Mouse (Mus musculus) hindbrain, embryonic 15.5 days (tissue): Measurements from ENCODE around the gene Grik3. TPM values are rescaled to one million over a fixed set of nuclear protein-coding genes. Genes with fewer than 3 reads are reported as not detected.
"Not testable (repeated sequence)": the region's sequence is repeated elsewhere in the genome, so short reads cannot be mapped to it uniquely, and the experiment has no call there.

ENCODE experiments used
- ATAC-seq: fragments of 200-750 bp; cut with Nextera tagmentation; 2 replicates; pipeline ENCODE4 v1.8.0; 2017; ENCODE audit warnings: low read depth, moderate number of reproducible peaks, moderate TSS enrichment; ENCODE audit not compliant: low FRiP score
- H3K27ac ChIP-seq: fragments of 300-500 bp; sonication (generic); replicated peaks from 2 replicates; pipeline ENCODE4 v1.5.1; 2015; ENCODE audit warnings: mild to moderate bottlenecking, inconsistent platforms
- H3K27me3 ChIP-seq: fragments of 300-500 bp; sonication (generic); 2 replicates; pipeline ENCODE4 v1.6.1; 2015; ENCODE audit warnings: control low read depth, inconsistent platforms
- H3K36me3 ChIP-seq: fragments of 300-500 bp; sonication (generic); 2 replicates; pipeline ENCODE4 v1.6.1; 2015; ENCODE audit warnings: control low read depth, inconsistent platforms
- H3K4me1 ChIP-seq: fragments of 300-500 bp; sonication (generic); replicated peaks from 2 replicates; pipeline ENCODE4 v1.6.1; 2015; ENCODE audit warnings: control low read depth, inconsistent platforms
- H3K4me2 ChIP-seq: fragments of 300-500 bp; sonication (generic); 2 replicates; pipeline ENCODE4 v1.6.1; 2015; ENCODE audit warnings: moderate library complexity, mild to moderate bottlenecking, inconsistent platforms
- H3K4me3 ChIP-seq: fragments of 300-500 bp; sonication (generic); 2 replicates; pipeline ENCODE4 v1.5.1; 2015; ENCODE audit warnings: mild to moderate bottlenecking, inconsistent platforms
- H3K9ac ChIP-seq: fragments of 300-500 bp; sonication (generic); 2 replicates; pipeline ENCODE4 v1.6.1; 2015; ENCODE audit warnings: inconsistent platforms
- H3K9me3 ChIP-seq: fragments of 300-500 bp; sonication (generic); 2 replicates; pipeline ENCODE4 v1.6.1; 2016; ENCODE audit warnings: control low read depth, inconsistent platforms
- WGBS: fragments of 180-500 bp; shearing (Covaris S2); methylation state at CpG from one replicate; pipeline ENCODE4 v1.1.7; 2015; 5-methylcytosine and 5-hydroxymethylcytosine counted together
- polyA plus RNA-seq: library from polyadenylated mRNA; unstranded; fragments of >200 nt; fragmentation: Nextera tagmentation; extraction: Ambion mirVana; gene quantifications from 2 replicates; pipeline ENCODE4 v1.2.1, GENCODE M21; 2015

The Grik3 gene
- polyA plus RNA-seq, 1 experiment from 2014 or later: 5.4 TPM

GRCm38 (mm10) chr4:125606147-125606546, 115.6 kb downstream of the Grik3 start:
- 84% methylated on average over 6 of the region's 6 CpGs for WGBS
- no peak for ATAC-seq
- no peaks in the 10 kb centered on the region for H3K36me3 ChIP-seq
- H3K9ac ChIP-seq: no peak overlapping the region
- H3K9me3 ChIP-seq: no peaks in the 10 kb centered on the region
- peaks cover 7% of the 10 kb centered on the region for H3K4me1 ChIP-seq
- no peak overlapping the region for H3K27ac ChIP-seq
- no peaks in the 10 kb centered on the region for H3K27me3 ChIP-seq
- no peak overlapping the region for H3K4me2 ChIP-seq
- H3K4me3 ChIP-seq: no peak overlapping the region

DNA sequence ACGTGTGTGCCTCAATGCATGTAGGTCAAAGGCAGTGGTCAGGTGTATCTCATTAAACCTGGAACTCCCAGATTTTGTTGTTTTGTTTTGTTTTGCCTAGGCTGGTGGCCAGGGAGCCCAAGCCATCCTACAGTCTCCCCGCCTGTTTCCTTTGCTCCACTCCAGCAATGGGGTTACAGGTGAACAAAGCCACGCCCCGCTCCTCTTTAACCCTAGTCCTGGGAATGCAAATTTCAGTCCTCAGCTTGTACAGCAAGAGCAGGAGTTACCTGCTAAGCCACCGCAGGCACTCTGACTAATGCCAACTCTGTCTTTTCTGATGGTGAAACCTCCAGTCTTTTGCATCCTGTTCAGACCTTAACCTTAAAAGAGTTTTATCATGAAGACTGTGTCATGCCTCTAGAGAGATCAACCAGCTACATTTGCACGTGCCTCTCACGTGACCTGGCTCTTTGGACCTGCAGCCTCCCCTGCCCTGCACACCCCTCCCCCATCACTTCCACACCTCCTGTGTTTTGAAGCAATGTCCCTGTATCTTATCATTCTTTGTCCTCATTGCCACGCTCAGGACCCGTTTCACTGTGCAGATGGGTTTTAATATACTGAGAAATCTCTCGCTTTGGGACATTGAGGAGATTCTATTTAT, 117.0 kb downstream of the Grik3 start:
- Histone ChIP-seq H3K4me2 (no peak overlapping the region), H3K27me3 (no peaks in the 10 kb centered on the region), H3K9ac (no peak overlapping the region), H3K4me1 (peaks cover 3% of the 10 kb centered on the region; the same call in 1 of the 2 replicates), H3K9me3 (no peaks in the 10 kb centered on the region), H3K36me3 (no peaks in the 10 kb centered on the region), H3K27ac (no peak overlapping the region), H3K4me3 (no peak overlapping the region)
- no peak for ATAC-seq
- WGBS: 58% methylated on average over 10 of the region's 10 CpGs

- H3K27me3 ChIP-seq, H3K4me3 ChIP-seq, H3K4me2 ChIP-seq, H3K9me3 ChIP-seq, H3K4me1 ChIP-seq, H3K27ac ChIP-seq, H3K36me3 ChIP-seq, H3K9ac ChIP-seq, ATAC-seq: not testable (repeated sequence)
- 55% methylated on average over 3 of the region's 4 CpGs for WGBS
Observed at GRCm38 (mm10) chr4:125608896-125609295, 118.4 kb downstream of the Grik3 start.

DNA sequence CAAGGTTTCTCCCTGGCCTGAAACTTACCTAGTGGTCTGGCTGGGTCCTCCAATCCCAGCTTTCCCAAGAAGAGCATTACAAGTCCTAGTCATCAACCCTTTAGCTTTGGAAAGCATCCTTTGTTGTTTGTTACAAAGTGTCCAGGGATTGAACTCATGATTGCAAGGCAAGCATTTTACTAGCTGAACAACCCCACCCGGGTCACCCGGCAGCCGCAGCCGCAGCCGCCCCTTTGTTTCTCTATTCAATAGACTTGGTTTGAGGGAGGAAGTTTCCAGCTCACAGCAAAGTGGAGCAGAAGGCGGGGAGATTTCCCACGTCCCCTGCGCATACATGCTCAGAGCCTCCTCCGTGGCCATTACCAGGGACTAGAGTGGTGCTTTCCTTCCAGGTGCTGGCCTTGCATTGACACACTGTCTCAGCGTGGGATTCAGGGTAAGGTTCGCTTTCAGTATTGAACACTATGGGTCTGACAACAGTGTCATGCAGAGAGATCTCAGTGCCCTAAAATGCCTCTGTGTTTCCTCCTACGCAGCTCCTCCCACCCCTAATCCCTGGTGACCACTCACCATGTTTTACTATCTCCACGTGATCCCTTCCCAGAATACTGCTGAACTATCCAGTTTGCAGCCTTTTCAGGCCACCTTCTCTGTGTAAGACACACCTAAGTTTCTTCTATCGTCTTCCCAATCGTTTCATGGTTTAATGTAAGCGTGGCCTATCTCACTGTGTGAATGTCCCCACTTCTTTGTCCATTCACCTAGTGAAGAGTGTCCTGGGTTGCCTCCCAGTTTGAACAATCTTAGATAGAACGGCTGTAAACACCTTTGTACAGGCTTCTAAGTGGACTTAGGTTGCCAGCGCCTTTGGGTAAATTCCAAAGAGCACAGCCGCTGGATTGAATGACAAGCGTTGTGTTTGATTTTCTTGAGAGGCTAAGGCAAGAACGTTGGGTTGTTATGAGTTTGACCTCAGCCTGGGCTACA, 119.1 kb downstream of the Grik3 start:
- Histone ChIP-seq H3K27me3 (no peaks in the 10 kb centered on the region), H3K9ac (no peak overlapping the region), H3K36me3 (no peaks in the 10 kb centered on the region), H3K4me2 (no peak overlapping the region), H3K27ac (no peak overlapping the region), H3K4me1 (peaks cover 3% of the 10 kb centered on the region; the same call in 1 of the 2 replicates), H3K9me3 (no peaks in the 10 kb centered on the region), H3K4me3 (no peak overlapping the region)
- ATAC-seq: no peak
- 59% methylated on average over 21 of the region's 21 CpGs for WGBS

- Histone ChIP-seq H3K4me1 (no peaks in the 10 kb centered on the region), H3K4me2 (no peak overlapping the region), H3K27ac (no peak overlapping the region), H3K27me3 (no peaks in the 10 kb centered on the region), H3K9me3 (no peaks in the 10 kb centered on the region), H3K4me3 (no peak overlapping the region), H3K9ac (no peak overlapping the region), H3K36me3 (no peaks in the 10 kb centered on the region)
- ATAC-seq: no peak
- 84% methylated on average over 14 of the region's 14 CpGs for WGBS
Observed at GRCm38 (mm10) chr4:125617851-125618250, 127.4 kb downstream of the Grik3 start.

DNA sequence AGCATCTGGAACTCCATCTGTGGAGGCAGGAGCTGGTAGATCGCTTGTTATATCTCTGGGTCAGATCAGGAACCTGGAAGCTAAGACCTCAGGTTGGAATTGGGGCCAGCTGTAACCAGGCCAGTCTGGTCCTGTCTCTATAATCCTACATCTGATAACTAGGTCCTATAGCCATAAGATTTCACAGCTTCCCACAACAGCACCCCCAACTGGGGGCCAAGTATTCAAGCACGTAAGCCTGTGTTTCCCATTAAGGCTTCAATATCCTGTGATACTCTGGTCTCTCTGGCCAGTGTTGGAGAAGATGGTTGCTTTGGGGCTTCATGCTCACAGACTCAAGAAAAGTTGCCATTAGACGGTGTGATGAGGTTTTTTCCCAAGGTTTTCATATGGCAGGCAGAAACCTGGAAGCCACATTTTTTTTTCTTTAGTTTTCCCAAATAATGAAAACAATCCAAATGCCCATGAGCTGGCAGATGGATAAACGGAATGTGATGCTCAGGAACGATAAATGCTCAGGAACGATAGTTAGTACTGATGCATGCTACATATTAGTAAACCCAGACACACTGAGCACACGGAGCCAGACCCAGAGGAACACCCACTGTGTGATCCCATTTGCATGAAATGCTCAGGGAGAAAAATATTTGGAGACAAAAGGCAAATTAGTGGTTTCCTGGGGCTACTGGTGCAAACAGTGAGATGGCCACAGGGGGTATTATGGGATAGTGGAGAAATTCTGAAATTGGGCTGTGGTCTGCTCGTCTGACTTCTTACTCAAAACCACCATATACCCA, 128.2 kb downstream of the Grik3 start:
- no peaks in the 10 kb centered on the region for H3K27me3 ChIP-seq
- H3K4me1 ChIP-seq: no peaks in the 10 kb centered on the region
- no peak overlapping the region for H3K4me2 ChIP-seq
- no peak overlapping the region for H3K9ac ChIP-seq
- 73% methylated on average over 8 of the region's 8 CpGs for WGBS
- no peak for ATAC-seq
- H3K27ac ChIP-seq: no peak overlapping the region
- no peak overlapping the region for H3K4me3 ChIP-seq
- no peaks in the 10 kb centered on the region for H3K9me3 ChIP-seq
- no peaks in the 10 kb centered on the region for H3K36me3 ChIP-seq

GRCm38 (mm10) chr4:125624885-125625678, 134.6 kb downstream of the Grik3 start:
- peaks cover 12% of the 10 kb centered on the region for H3K4me1 ChIP-seq
- no peaks in the 10 kb centered on the region for H3K27me3 ChIP-seq
- no peak for ATAC-seq
- H3K4me2 ChIP-seq: no peak overlapping the region
- no peaks in the 10 kb centered on the region for H3K9me3 ChIP-seq
- no peaks in the 10 kb centered on the region for H3K36me3 ChIP-seq
- H3K27ac ChIP-seq: no peak overlapping the region
- H3K4me3 ChIP-seq: no peak overlapping the region
- 82% methylated on average over 9 of the region's 9 CpGs for WGBS
- no peak overlapping the region for H3K9ac ChIP-seq

- no peak for ATAC-seq
- WGBS: 52% methylated on average over 4 of the region's 4 CpGs
- 0 out of 2 replicates have a peak overlapping the region, but pooled peaks have one; percentile 4 for H3K27ac ChIP-seq
Observed at GRCm38 (mm10) chr4:125629544-125629943, 139.0 kb downstream of the Grik3 start.

DNA sequence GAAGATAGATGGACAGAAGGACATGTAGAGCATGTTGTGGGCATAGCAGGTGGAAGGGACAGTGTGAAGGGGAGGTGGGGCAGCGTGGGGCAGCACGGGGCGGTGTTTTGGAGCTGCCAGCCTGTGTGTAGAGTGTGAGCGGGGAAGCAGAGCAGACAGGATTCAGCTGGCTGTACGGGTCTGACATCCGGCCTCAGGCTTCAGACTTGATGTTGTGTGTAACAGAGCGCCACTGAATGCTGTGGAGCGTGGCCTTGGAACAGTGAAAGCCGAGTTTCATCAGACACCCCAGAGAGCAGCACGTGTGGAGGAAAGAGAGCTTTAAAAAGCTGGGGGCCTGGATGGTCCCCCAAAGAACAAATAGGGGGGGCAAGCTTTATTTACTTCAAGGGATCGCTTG, 144.5 kb downstream of the Grik3 start:
- 0 out of 2 replicates have a peak overlapping the region, but pooled peaks have one; percentile 17 for H3K27ac ChIP-seq

More at GRCm38 (mm10) chr4:125629544-125629943, 139.0 kb downstream of the Grik3 start:
- no peaks in the 10 kb centered on the region for H3K9me3 ChIP-seq
- H3K36me3 ChIP-seq: no peaks in the 10 kb centered on the region
- H3K9ac ChIP-seq: no peak overlapping the region
- H3K4me2 ChIP-seq: no peak overlapping the region
- H3K4me3 ChIP-seq: no peak overlapping the region
- no peaks in the 10 kb centered on the region for H3K27me3 ChIP-seq
- H3K4me1 ChIP-seq: peaks cover 12% of the 10 kb centered on the region

GRCm38 (mm10) chr4:125636616-125637304, 146.3 kb downstream of the Grik3 start:
- Histone ChIP-seq H3K27me3 (0 out of 2 replicates have a peak, but pooled peaks cover 4% of the 10 kb centered on the region), H3K9me3 (no peaks in the 10 kb centered on the region), H3K4me1 (peaks cover 24% of the 10 kb centered on the region), H3K4me2 (no peak overlapping the region), H3K4me3 (no peak overlapping the region), H3K27ac (no peak overlapping the region), H3K36me3 (no peaks in the 10 kb centered on the region), H3K9ac (no peak overlapping the region)
- ATAC-seq: no peak
- 56% methylated on average over 13 of the region's 13 CpGs for WGBS

More for the DNA sequence above, 144.5 kb downstream of the Grik3 start:
- Histone ChIP-seq H3K36me3 (no peaks in the 10 kb centered on the region), H3K9me3 (no peaks in the 10 kb centered on the region), H3K9ac (no peak overlapping the region), H3K4me1 (peaks cover 18% of the 10 kb centered on the region), H3K27me3 (0 out of 2 replicates have a peak, but pooled peaks cover under 1% of the 10 kb centered on the region), H3K4me3 (no peak overlapping the region), H3K4me2 (no peak overlapping the region)
- 69% methylated on average over 11 of the region's 11 CpGs for WGBS
- no peak for ATAC-seq
